Mouse (Mus musculus) ES-Bruce4 (cell line): ENCODE results near the gene Ppp2r5b. TPM values are rescaled to one million over a fixed set of nuclear protein-coding genes. Genes with fewer than 3 reads are reported as not detected.

ENCODE experiments used
- H3K27ac ChIP-seq: 2 replicates; pipeline ENCODE4 v1.5.1; 2012; ENCODE audit warnings: low read length, inconsistent platforms; ENCODE audit not compliant: insufficient read depth
- H3K27me3 ChIP-seq: 2 replicates; pipeline ENCODE4 v1.6.1; 2012; ENCODE audit warnings: mild to moderate bottlenecking, low read length, inconsistent platforms; ENCODE audit not compliant: control insufficient read depth, poor library complexity, insufficient read depth, severe bottlenecking
- H3K36me3 ChIP-seq: 2 replicates; pipeline ENCODE4 v1.6.1; 2012; ENCODE audit warnings: inconsistent platforms, mild to moderate bottlenecking, low read length, moderate library complexity; ENCODE audit not compliant: control insufficient read depth, poor library complexity, insufficient read depth, severe bottlenecking
- H3K4me1 ChIP-seq: one replicate; pipeline ENCODE4 v1.8.1; 2011; ENCODE audit warnings: low read length; ENCODE audit not compliant: control insufficient read depth, insufficient read depth
- H3K4me3 ChIP-seq: 2 replicates; pipeline ENCODE4 v1.5.1; 2011; ENCODE audit warnings: low read depth, mild to moderate bottlenecking, low read length
- H3K9ac ChIP-seq: 2 replicates; pipeline ENCODE4 v1.6.1; 2012; ENCODE audit warnings: low read depth, mild to moderate bottlenecking, inconsistent platforms; ENCODE audit not compliant: poor library complexity, severe bottlenecking
- H3K9me3 ChIP-seq: replicated peaks from 2 replicates; pipeline ENCODE4 v1.6.1; 2012; ENCODE audit warnings: mild to moderate bottlenecking, low read length, inconsistent platforms; ENCODE audit not compliant: control insufficient read depth, poor library complexity, insufficient read depth, severe bottlenecking
- CTCF ChIP-seq: IDR thresholded peaks from one replicate; pipeline ENCODE4 v1.8.1; 2011; ENCODE audit warnings: low read depth, low read length
- EP300 ChIP-seq: IDR thresholded peaks from 2 replicates; pipeline ENCODE4 v1.6.1; 2011; ENCODE audit warnings: low read depth, low read length; ENCODE audit not compliant: insufficient read depth
- POLR2A ChIP-seq: IDR thresholded peaks from one replicate; pipeline ENCODE4 v1.8.1; 2011; ENCODE audit warnings: low read length; ENCODE audit not compliant: insufficient read depth
- polyA plus RNA-seq: library from polyadenylated mRNA; stranded (reverse); fragments of >200 nt; gene quantifications from 2 replicates; pipeline ENCODE4 v1.2.4, GENCODE M21; 2011; ENCODE audit warnings: low read depth; ENCODE audit not compliant: missing spikeins, insufficient read depth, insufficient read length

Ppp2r5b gene
- polyA plus RNA-seq, 1 experiment = 12.2 TPM

- H3K9ac ChIP-seq = no peak overlapping the region
- no peaks in the 10 kb centered on the region for H3K36me3 ChIP-seq
- no peaks in the 10 kb centered on the region for H3K27me3 ChIP-seq
- no peaks in the 10 kb centered on the region for H3K4me1 ChIP-seq
- H3K27ac ChIP-seq = no peak overlapping the region
- no peak for TF ChIP-seq EP300
- no peak for TF ChIP-seq POLR2A
- no peak for TF ChIP-seq CTCF
- 0 out of 2 replicates have a peak, but pooled peaks cover 2% of the 10 kb centered on the region for H3K9me3 ChIP-seq
- no peak overlapping the region for H3K4me3 ChIP-seq
Observed at GRCm38 (mm10) chr19:6182534-6182933, 53.1 kb downstream of the Ppp2r5b start.

GRCm38 (mm10) chr19:6181629-6182028, 54.0 kb downstream of the Ppp2r5b start:
- no peaks in the 10 kb centered on the region for H3K27me3 ChIP-seq
- H3K36me3 ChIP-seq = no peaks in the 10 kb centered on the region
- no peaks in the 10 kb centered on the region for H3K4me1 ChIP-seq
- H3K9me3 ChIP-seq = 0 out of 2 replicates have a peak, but pooled peaks cover 2% of the 10 kb centered on the region
- TF ChIP-seq CTCF (no peak), EP300 (no peak), POLR2A (no peak)
- H3K27ac ChIP-seq = no peak overlapping the region
- no peak overlapping the region for H3K4me3 ChIP-seq
- H3K9ac ChIP-seq = no peak overlapping the region

- no peaks in the 10 kb centered on the region for H3K4me1 ChIP-seq
- H3K27ac ChIP-seq = no peak overlapping the region
- H3K36me3 ChIP-seq = no peaks in the 10 kb centered on the region
- H3K9ac ChIP-seq = no peak overlapping the region
- H3K9me3 ChIP-seq = 0 out of 2 replicates have a peak, but pooled peaks cover 2% of the 10 kb centered on the region
- no peak for TF ChIP-seq CTCF
- no peak for TF ChIP-seq EP300
- TF ChIP-seq POLR2A = no peak
- H3K4me3 ChIP-seq = no peak overlapping the region
- no peaks in the 10 kb centered on the region for H3K27me3 ChIP-seq
Observed at GRCm38 (mm10) chr19:6178775-6179174, 56.9 kb downstream of the Ppp2r5b start.

Other genes starting within 250 kb of the Ppp2r5b start
- not detected in 2 replicates for gene Slc22a20, start 249.7 kb downstream of the Ppp2r5b start, polyA plus RNA-seq
- 21.8 and 25.2 TPM in 2 replicates for gene Capn1, start 220.0 kb downstream of the Ppp2r5b start, polyA plus RNA-seq
- gene Syvn1, start 189.3 kb downstream of the Ppp2r5b start, polyA plus RNA-seq = 16.4 and 18.6 TPM in 2 replicates
- gene Mrpl49, start 178.1 kb downstream of the Ppp2r5b start, polyA plus RNA-seq = 44.9 and 65.1 TPM in 2 replicates
- 1,239 and 1,271 TPM in 2 replicates for gene Fau, start 178.0 kb downstream of the Ppp2r5b start, polyA plus RNA-seq
- gene Znhit2, start 174.7 kb downstream of the Ppp2r5b start, polyA plus RNA-seq = 6.5 and 8.9 TPM in 2 replicates
- 19.1 and 25.8 TPM in 2 replicates for gene Tm7sf2, start 167.5 kb downstream of the Ppp2r5b start, polyA plus RNA-seq
- 46.6 and 47.4 TPM in 2 replicates for gene Vps51, start 158.6 kb downstream of the Ppp2r5b start, polyA plus RNA-seq
- gene Tmem262, start 155.8 kb downstream of the Ppp2r5b start, polyA plus RNA-seq = not detected in 2 replicates
- not detected in 2 replicates for gene Gm28374, start 153.6 kb downstream of the Ppp2r5b start, polyA plus RNA-seq
- gene Zfpl1, start 150.9 kb downstream of the Ppp2r5b start, polyA plus RNA-seq = 34.2 and 49.7 TPM in 2 replicates
- gene Cdca5, start 150.9 kb downstream of the Ppp2r5b start, polyA plus RNA-seq = 47.7 and 50.5 TPM in 2 replicates
- 5.9 and 6.3 TPM in 2 replicates for gene AC131692.1, start 141.5 kb downstream of the Ppp2r5b start, polyA plus RNA-seq
- gene Naaladl1, start 130.1 kb downstream of the Ppp2r5b start, polyA plus RNA-seq = 2.9 and 3.5 TPM in 2 replicates
- 13.5 and 17.6 TPM in 2 replicates for gene Sac3d1, start 117.2 kb downstream of the Ppp2r5b start, polyA plus RNA-seq
- gene Snx15, start 107.6 kb downstream of the Ppp2r5b start, polyA plus RNA-seq = 8.6 and 10.0 TPM in 2 replicates
- gene Batf2, start 94.9 kb downstream of the Ppp2r5b start, polyA plus RNA-seq = not detected in 2 replicates
- 38.7 and 40.4 TPM in 2 replicates for gene Arl2, start 94.3 kb downstream of the Ppp2r5b start, polyA plus RNA-seq
- gene Majin, start 51.5 kb downstream of the Ppp2r5b start, polyA plus RNA-seq = not detected in 2 replicates
- gene Gpha2, start 9.5 kb downstream of the Ppp2r5b start, polyA plus RNA-seq = 1.0 TPM in 1 of 2 replicates, not detected in the other
- gene Atg2a, start 5.8 kb upstream of the Ppp2r5b start, polyA plus RNA-seq = 10.9 and 11.1 TPM in 2 replicates
- 81.0 and 81.6 TPM in 2 replicates for gene Ehd1, start 40.9 kb upstream of the Ppp2r5b start, polyA plus RNA-seq
- 57.7 and 60.5 TPM in 2 replicates for gene Cdc42bpg, start 70.6 kb upstream of the Ppp2r5b start, polyA plus RNA-seq
- gene Men1, start 99.1 kb upstream of the Ppp2r5b start, polyA plus RNA-seq = 34.8 and 40.5 TPM in 2 replicates
- gene Map4k2, start 105.3 kb upstream of the Ppp2r5b start, polyA plus RNA-seq = 10.7 and 16.9 TPM in 2 replicates
- gene Sf1, start 127.8 kb upstream of the Ppp2r5b start, polyA plus RNA-seq = 333 and 355 TPM in 2 replicates
- 4.1 and 4.6 TPM in 2 replicates for gene Pygm, start 148.5 kb upstream of the Ppp2r5b start, polyA plus RNA-seq
- 37.9 and 48.6 TPM in 2 replicates for gene Rasgrp2, start 163.5 kb upstream of the Ppp2r5b start, polyA plus RNA-seq
- gene Nrxn2, start 182.9 kb upstream of the Ppp2r5b start, polyA plus RNA-seq = 5.6 and 7.0 TPM in 2 replicates